Mouse (Mus musculus): ENCODE measurements around the gene BC029722. TPM values are rescaled to one million over a fixed set of nuclear protein-coding genes. Genes with fewer than 3 reads are reported as not detected.

Gene BC029722
- total and polyA plus RNA-seq, 2 experiments from 2014 or later = 14.7 to 21.4 TPM

DNA sequence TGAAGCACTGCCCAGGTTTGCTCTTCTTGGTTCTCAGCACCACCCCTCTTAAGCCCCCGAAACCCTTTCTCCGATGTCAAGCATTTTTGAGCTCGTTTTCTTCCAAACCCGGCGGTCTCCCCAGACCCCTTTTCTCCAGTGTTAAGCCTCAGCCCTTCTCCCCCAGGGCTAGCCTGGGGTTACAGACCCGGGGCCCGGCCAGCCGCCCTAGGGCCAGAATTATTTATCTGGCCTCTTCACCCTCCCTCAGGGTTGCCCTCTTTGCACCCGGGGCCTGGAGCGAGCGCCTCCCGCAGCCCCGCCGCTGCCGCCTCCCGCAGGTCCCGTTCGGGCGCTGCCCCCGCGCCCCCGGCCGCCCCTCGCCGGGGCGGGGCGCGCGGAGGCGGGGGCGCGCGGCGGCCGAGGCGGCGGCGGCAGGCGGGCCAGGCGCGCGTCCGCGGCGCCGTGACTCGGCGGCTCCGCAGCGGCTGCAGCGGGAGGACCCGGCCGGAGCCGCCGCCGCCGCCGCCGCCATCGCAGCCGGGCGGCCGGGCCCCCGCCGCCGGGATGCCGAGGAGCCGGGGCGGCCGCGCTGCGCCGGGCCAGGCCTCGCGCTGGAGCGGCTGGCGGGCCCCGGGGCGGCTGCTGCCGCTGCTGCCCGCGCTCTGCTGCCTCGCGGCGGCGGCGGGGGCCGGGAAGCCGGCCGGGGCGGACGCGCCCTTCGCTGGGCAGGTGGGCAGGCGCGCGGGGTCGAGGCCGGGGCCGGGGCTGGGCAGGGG lies 44.1 kb downstream of the BC029722 start, which contains the start of gene Mmp24:
Gene Mmp24, plus strand, starts transcription at position 416 of the 758 bp plus-strand sequence.
- Histone ChIP-seq H3K4me1 (ENCODE audit: control insufficient read depth, insufficient read depth) (no peaks in the 10 kb centered on the region), H3K27ac (ENCODE audit: low read depth) (no peak within 1 kb of the TSS), H3K9ac (replicated peaks; ENCODE audit: low read depth, low read length) (no peak within 1 kb of the TSS), H3K9me3 (replicated peaks; ENCODE audit: control insufficient read depth, low read length) (no peaks in the 10 kb centered on the region), H3K4me2 (ENCODE audit: low read depth, low read length) (peak within 1 kb of the TSS; percentile 91), H3K4me3 (ENCODE audit: low read depth, low read length) (peak within 1 kb of the TSS; percentile 44), H3K36me3 (replicated peaks; ENCODE audit: control insufficient read depth, insufficient read depth, low read length) (no peaks in the 10 kb centered on the region), H3K27me3 (ENCODE audit: control insufficient read depth, insufficient read depth, low read length) (peaks cover 60% of the 10 kb centered on the region)
- no peak for DNase-seq (ENCODE audit: low spot score)
- ATAC-seq (ENCODE audit: insufficient read depth, low read depth) = peak; percentile 44; the same call in 1 of the 2 replicates
- no peak for TF ChIP-seq EP300 (IDR thresholded peaks at IDR 0.05; ENCODE audit: low read depth)
- TF ChIP-seq CTCF (IDR thresholded peaks at IDR 0.05; ENCODE audit: low read depth) = no peak
- WGBS = 3% methylated on average over 39 of the region's 100 CpGs

DNA sequence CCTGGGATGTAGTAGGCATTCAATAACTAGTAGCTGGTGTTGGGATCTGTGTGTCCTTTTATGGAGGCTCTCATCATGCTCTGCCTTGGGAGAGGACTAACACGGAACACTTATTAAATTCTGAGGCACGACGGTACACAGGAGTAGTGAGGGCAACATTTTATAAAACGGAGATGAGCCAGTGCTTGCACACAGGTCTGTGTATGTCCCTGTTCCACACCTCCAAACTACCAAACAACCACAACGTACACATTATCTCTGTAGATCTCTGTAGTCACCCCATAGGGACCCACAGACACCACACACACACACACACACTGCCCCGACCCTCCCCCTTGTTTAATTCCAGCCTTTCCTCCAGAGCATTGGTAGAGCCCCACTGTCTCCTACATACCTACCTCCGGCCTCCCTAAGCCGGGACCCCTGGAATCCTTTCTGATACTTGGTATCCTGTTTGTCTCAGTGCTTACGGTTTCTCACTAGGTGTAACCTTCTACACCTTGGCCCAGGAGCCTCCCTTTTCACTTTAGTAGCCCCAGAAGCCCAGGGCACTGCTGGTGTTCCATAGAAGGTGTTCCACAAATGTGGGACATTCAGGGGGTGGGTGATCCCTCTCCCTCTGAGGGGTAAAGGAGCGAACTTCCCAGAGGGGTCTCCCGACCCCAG lies 44.8 kb downstream of the BC029722 start:
- H3K27me3 ChIP-seq (ENCODE audit: control insufficient read depth, insufficient read depth, low read length) = peaks cover 60% of the 10 kb centered on the region
- no peak for TF ChIP-seq CTCF (IDR thresholded peaks at IDR 0.05; ENCODE audit: low read depth)
- no peak for TF ChIP-seq EP300 (IDR thresholded peaks at IDR 0.05; ENCODE audit: low read depth)
- no peak overlapping the region for H3K9ac ChIP-seq (replicated peaks; ENCODE audit: low read depth, low read length)
- 0 out of 2 replicates have a peak overlapping the region, but pooled peaks have one; percentile 37 for H3K4me3 ChIP-seq (ENCODE audit: low read depth, low read length)
- no peaks in the 10 kb centered on the region for H3K4me1 ChIP-seq (ENCODE audit: control insufficient read depth, insufficient read depth)
- WGBS = 49% methylated on average over 11 of the region's 11 CpGs
- H3K27ac ChIP-seq (ENCODE audit: low read depth) = no peak overlapping the region
- DNase-seq (ENCODE audit: low spot score) = no peak
- no peak overlapping the region for H3K4me2 ChIP-seq (ENCODE audit: low read depth, low read length)
- no peaks in the 10 kb centered on the region for H3K9me3 ChIP-seq (replicated peaks; ENCODE audit: control insufficient read depth, low read length)
- ATAC-seq (ENCODE audit: insufficient read depth, low read depth) = no peak
- no peaks in the 10 kb centered on the region for H3K36me3 ChIP-seq (replicated peaks; ENCODE audit: control insufficient read depth, insufficient read depth, low read length)

- no peaks in the 10 kb centered on the region for H3K4me1 ChIP-seq (ENCODE audit: control insufficient read depth, insufficient read depth)
- 46% methylated on average over 4 of the region's 4 CpGs for WGBS
- no peak for TF ChIP-seq CTCF (IDR thresholded peaks at IDR 0.05; ENCODE audit: low read depth)
- no peak for TF ChIP-seq EP300 (IDR thresholded peaks at IDR 0.05; ENCODE audit: low read depth)
- no peak overlapping the region for H3K4me2 ChIP-seq (ENCODE audit: low read depth, low read length)
- H3K9me3 ChIP-seq (replicated peaks; ENCODE audit: control insufficient read depth, low read length) = no peaks in the 10 kb centered on the region
- H3K36me3 ChIP-seq (replicated peaks; ENCODE audit: control insufficient read depth, insufficient read depth, low read length) = no peaks in the 10 kb centered on the region
- no peak for DNase-seq (ENCODE audit: low spot score)
- H3K4me3 ChIP-seq (ENCODE audit: low read depth, low read length) = no peak overlapping the region
- ATAC-seq (ENCODE audit: insufficient read depth, low read depth) = no peak
- H3K9ac ChIP-seq (replicated peaks; ENCODE audit: low read depth, low read length) = no peak overlapping the region
- peaks cover 62% of the 10 kb centered on the region for H3K27me3 ChIP-seq (ENCODE audit: control insufficient read depth, insufficient read depth, low read length)
- no peak overlapping the region for H3K27ac ChIP-seq (ENCODE audit: low read depth)
These were observed 45.6 kb downstream of the BC029722 start for GRCm38 (mm10) chr2:155773664-155774063.

Other genes with a start within 250 kb of the BC029722 start
- 32.5 and 52.3 TPM in 2 replicates for gene Gss, start 226.6 kb downstream of the BC029722 start, total RNA-seq (2014; rRNA removed; ENCODE audit: low replicate concordance)
- 24.8 and 25.9 TPM in 2 replicates for gene Gss, start 226.6 kb downstream of the BC029722 start, polyA plus RNA-seq (2015; fragmentation: Nextera tagmentation; extraction: Ambion mirVana)
- 17.2 and 48.4 TPM in 2 replicates for gene Myh7b, start 208.2 kb downstream of the BC029722 start, total RNA-seq (2014; rRNA removed; ENCODE audit: low replicate concordance)
- 12.2 and 12.5 TPM in 2 replicates for gene Myh7b, start 208.2 kb downstream of the BC029722 start, polyA plus RNA-seq (2015; fragmentation: Nextera tagmentation; extraction: Ambion mirVana)
- gene Trpc4ap, start 127.0 kb downstream of the BC029722 start, total RNA-seq (2014; rRNA removed; ENCODE audit: low replicate concordance) = 83.8 and 84.8 TPM in 2 replicates
- gene Trpc4ap, start 127.0 kb downstream of the BC029722 start, polyA plus RNA-seq (2015; fragmentation: Nextera tagmentation; extraction: Ambion mirVana) = 67.0 and 70.5 TPM in 2 replicates
- 9.7 and 18.4 TPM in 2 replicates for gene Edem2, start 90.0 kb downstream of the BC029722 start, total RNA-seq (2014; rRNA removed; ENCODE audit: low replicate concordance)
- gene Edem2, start 90.0 kb downstream of the BC029722 start, polyA plus RNA-seq (2015; fragmentation: Nextera tagmentation; extraction: Ambion mirVana) = 14.8 and 18.1 TPM in 2 replicates
- gene Gm17581, start 83.6 kb downstream of the BC029722 start, total RNA-seq (2014; rRNA removed; ENCODE audit: low replicate concordance) = not detected in 2 replicates
- gene Gm17581, start 83.6 kb downstream of the BC029722 start, polyA plus RNA-seq (2015; fragmentation: Nextera tagmentation; extraction: Ambion mirVana) = not detected in 2 replicates
- gene Procr, start 68.3 kb downstream of the BC029722 start, total RNA-seq (2014; rRNA removed; ENCODE audit: low replicate concordance) = 3.4 and 9.3 TPM in 2 replicates
- gene Procr, start 68.3 kb downstream of the BC029722 start, polyA plus RNA-seq (2015; fragmentation: Nextera tagmentation; extraction: Ambion mirVana) = 4.0 and 4.7 TPM in 2 replicates
- 0.04 and 0.38 TPM in 2 replicates for gene Mmp24, start 44.1 kb downstream of the BC029722 start, total RNA-seq (2014; rRNA removed; ENCODE audit: low replicate concordance)
- gene Mmp24, start 44.1 kb downstream of the BC029722 start, polyA plus RNA-seq (2015; fragmentation: Nextera tagmentation; extraction: Ambion mirVana) = 0.03 and 0.04 TPM in 2 replicates
- gene Eif6, start 7.5 kb upstream of the BC029722 start, total RNA-seq (2014; rRNA removed; ENCODE audit: low replicate concordance) = 96.9 and 101 TPM in 2 replicates
- gene Eif6, start 7.5 kb upstream of the BC029722 start, polyA plus RNA-seq (2015; fragmentation: Nextera tagmentation; extraction: Ambion mirVana) = 96.6 and 102 TPM in 2 replicates
- gene Fam83c, start 15.4 kb upstream of the BC029722 start, total RNA-seq (2014; rRNA removed; ENCODE audit: low replicate concordance) = not detected in 2 replicates
- 0.04 TPM in 2 replicates for gene Fam83c, start 15.4 kb upstream of the BC029722 start, polyA plus RNA-seq (2015; fragmentation: Nextera tagmentation; extraction: Ambion mirVana)
- gene Uqcc1, start 110.9 kb upstream of the BC029722 start, total RNA-seq (2014; rRNA removed; ENCODE audit: low replicate concordance) = 85.7 and 167 TPM in 2 replicates
- gene Uqcc1, start 110.9 kb upstream of the BC029722 start, polyA plus RNA-seq (2015; fragmentation: Nextera tagmentation; extraction: Ambion mirVana) = 149 and 167 TPM in 2 replicates
- gene Gm15557, start 121.3 kb upstream of the BC029722 start, total RNA-seq (2014; rRNA removed; ENCODE audit: low replicate concordance) = not detected in 2 replicates
- not detected in 2 replicates for gene Gm15557, start 121.3 kb upstream of the BC029722 start, polyA plus RNA-seq (2015; fragmentation: Nextera tagmentation; extraction: Ambion mirVana)
- 0.84 TPM in 1 of 2 replicates, not detected in the other for gene Gdf5, start 125.9 kb upstream of the BC029722 start, total RNA-seq (2014; rRNA removed; ENCODE audit: low replicate concordance)
- 0.10 and 0.22 TPM in 2 replicates for gene Gdf5, start 125.9 kb upstream of the BC029722 start, polyA plus RNA-seq (2015; fragmentation: Nextera tagmentation; extraction: Ambion mirVana)
- gene Cep250, start 137.0 kb upstream of the BC029722 start, total RNA-seq (2014; rRNA removed; ENCODE audit: low replicate concordance) = 3.7 and 9.8 TPM in 2 replicates
- 3.6 and 4.0 TPM in 2 replicates for gene Cep250, start 137.0 kb upstream of the BC029722 start, polyA plus RNA-seq (2015; fragmentation: Nextera tagmentation; extraction: Ambion mirVana)
- gene 6430550D23Rik, start 188.6 kb upstream of the BC029722 start, total RNA-seq (2014; rRNA removed; ENCODE audit: low replicate concordance) = 0.04 and 0.58 TPM in 2 replicates
- gene 6430550D23Rik, start 188.6 kb upstream of the BC029722 start, polyA plus RNA-seq (2015; fragmentation: Nextera tagmentation; extraction: Ambion mirVana) = 0.10 and 0.65 TPM in 2 replicates
- 73.9 and 94.5 TPM in 2 replicates for gene Ergic3, start 188.6 kb upstream of the BC029722 start, total RNA-seq (2014; rRNA removed; ENCODE audit: low replicate concordance)
- 99.5 and 100 TPM in 2 replicates for gene Ergic3, start 188.6 kb upstream of the BC029722 start, polyA plus RNA-seq (2015; fragmentation: Nextera tagmentation; extraction: Ambion mirVana)
- 0.61 TPM in 1 of 2 replicates, not detected in the other for gene Fer1l4, start 233.5 kb upstream of the BC029722 start, total RNA-seq (2014; rRNA removed; ENCODE audit: low replicate concordance)
- gene Fer1l4, start 233.5 kb upstream of the BC029722 start, polyA plus RNA-seq (2015; fragmentation: Nextera tagmentation; extraction: Ambion mirVana) = not detected in 2 replicates
- 0.08 and 2.1 TPM in 2 replicates for gene Spag4, start 245.7 kb upstream of the BC029722 start, total RNA-seq (2014; rRNA removed; ENCODE audit: low replicate concordance)
- 0.84 and 1.2 TPM in 2 replicates for gene Spag4, start 245.7 kb upstream of the BC029722 start, polyA plus RNA-seq (2015; fragmentation: Nextera tagmentation; extraction: Ambion mirVana)

Data from heart, postnatal 0 days (tissue).